Mouse (Mus musculus) cerebellum, postnatal 10 days (tissue): ENCODE data around the gene Hs3st5.

Experiments used
- DNase-seq, 2 experiments: peaks; one replicate each; pipeline ENCODE4 v3.0.0; 2021; ENCODE audit warnings: mixed read lengths in 2 of 2

Gene Hs3st5

GRCm38 (mm10) chr10:36558736-36559135 lies 52.1 kb downstream of the Hs3st5 start:
- DNase-seq: no peak

GRCm38 (mm10) chr10:36567258-36567657 lies 60.6 kb downstream of the Hs3st5 start:
- no peak for DNase-seq

GRCm38 (mm10) chr10:36572540-36572939 lies 65.9 kb downstream of the Hs3st5 start:
- DNase-seq: no peak

GRCm38 (mm10) chr10:36578375-36579145 lies 71.9 kb downstream of the Hs3st5 start:
- DNase-seq: no peak

GRCm38 (mm10) chr10:36610400-36610799 lies 103.8 kb downstream of the Hs3st5 start:
- peak; percentile 42 to 50 for DNase-seq

- peak; percentile 19 to 33 for DNase-seq
Observed at GRCm38 (mm10) chr10:36611415-36611814, 104.8 kb downstream of the Hs3st5 start.

GRCm38 (mm10) chr10:36623037-36623436 lies 116.4 kb downstream of the Hs3st5 start:
- DNase-seq: no peak

GRCm38 (mm10) chr10:36627952-36628351 lies 121.3 kb downstream of the Hs3st5 start:
- no peak for DNase-seq

GRCm38 (mm10) chr10:36631746-36632145 lies 125.1 kb downstream of the Hs3st5 start:
- no peak for DNase-seq

GRCm38 (mm10) chr10:36650653-36651052 lies 144.0 kb downstream of the Hs3st5 start:
- no peak for DNase-seq

- DNase-seq: no peak
Observed at GRCm38 (mm10) chr10:36713974-36714373, 207.4 kb downstream of the Hs3st5 start.

GRCm38 (mm10) chr10:36726239-36726638 lies 219.6 kb downstream of the Hs3st5 start:
- no peak for DNase-seq

- DNase-seq: peak; percentile 75 to 77
Observed at GRCm38 (mm10) chr10:36729361-36730098, 222.9 kb downstream of the Hs3st5 start.

- DNase-seq: no peak
Observed at GRCm38 (mm10) chr10:36739375-36739774, 232.8 kb downstream of the Hs3st5 start.

GRCm38 (mm10) chr10:36750021-36750420 lies 243.4 kb downstream of the Hs3st5 start:
- DNase-seq: peak; percentile 69 to 72

- DNase-seq: no peak
Observed at GRCm38 (mm10) chr10:36754471-36754870, 247.9 kb downstream of the Hs3st5 start.

GRCm38 (mm10) chr10:36773595-36773994 lies 267.0 kb downstream of the Hs3st5 start:
- peak; percentile 24 to 26 for DNase-seq

GRCm38 (mm10) chr10:36774898-36775297 lies 268.3 kb downstream of the Hs3st5 start:
- DNase-seq: no peak

- no peak for DNase-seq
Observed at GRCm38 (mm10) chr10:36781641-36782040, 275.0 kb downstream of the Hs3st5 start.

- DNase-seq: no peak
Observed at GRCm38 (mm10) chr10:36786970-36787369, 280.4 kb downstream of the Hs3st5 start.

GRCm38 (mm10) chr10:36791771-36792170 lies 285.2 kb downstream of the Hs3st5 start:
- DNase-seq: peak; percentile 33 to 57

- DNase-seq: no peak
Observed at GRCm38 (mm10) chr10:36795311-36795710, 288.7 kb downstream of the Hs3st5 start.

- DNase-seq: no peak
Observed at GRCm38 (mm10) chr10:36800925-36801482, 294.4 kb downstream of the Hs3st5 start.

- no peak for DNase-seq
Observed at GRCm38 (mm10) chr10:36803705-36804104, 297.1 kb downstream of the Hs3st5 start.
